Mouse (Mus musculus) midbrain, postnatal 0 days (tissue): ENCODE results near the gene Pakap. TPM values are rescaled to one million over a fixed set of nuclear protein-coding genes. Genes with fewer than 3 reads are reported as not detected.
A peak's percentile ranks its signal among the peaks of the same experiment; 100 is the strongest.

Experiments used
- ATAC-seq: fragments of 200-750 bp; cut with Nextera tagmentation; 2 replicates; pipeline ENCODE4 v1.8.0; 2017; ENCODE audit warnings: moderate number of reproducible peaks, mild to moderate bottlenecking, moderate TSS enrichment, moderate library complexity; ENCODE audit not compliant: low FRiP score
- DNase-seq: peaks from one replicate; pipeline ENCODE4 v3.0.0-alpha.2; 2015; ENCODE audit warnings: low spot score
- H3K27ac ChIP-seq: fragments of 300-500 bp; sonication (generic); 2 replicates; pipeline ENCODE4 v1.5.1; 2014; ENCODE audit warnings: low read depth, mild to moderate bottlenecking, low read length, mixed read lengths
- H3K27me3 ChIP-seq: fragments of 300-500 bp; sonication (generic); 2 replicates; pipeline ENCODE4 v1.6.1; 2014; ENCODE audit warnings: low read length, control low read depth, mixed read lengths; ENCODE audit not compliant: insufficient read depth
- H3K36me3 ChIP-seq: fragments of 300-500 bp; sonication (generic); 2 replicates; pipeline ENCODE4 v1.6.1; 2014; ENCODE audit warnings: low read length, control low read depth, mixed read lengths; ENCODE audit not compliant: insufficient read depth
- H3K4me1 ChIP-seq: fragments of 300-500 bp; sonication (generic); 2 replicates; pipeline ENCODE4 v1.6.1; 2014; ENCODE audit warnings: mild to moderate bottlenecking, control low read depth, antibody characterized with exemption, low read length, mixed read lengths; ENCODE audit not compliant: insufficient read depth
- H3K4me2 ChIP-seq: fragments of 300-500 bp; sonication (generic); 2 replicates; pipeline ENCODE4 v1.6.1; 2014; ENCODE audit warnings: low read depth, mild to moderate bottlenecking, low read length, mixed read lengths; ENCODE audit not compliant: poor library complexity, severe bottlenecking
- H3K4me3 ChIP-seq: fragments of 300-500 bp; sonication (generic); 2 replicates; pipeline ENCODE4 v1.5.1; 2014; ENCODE audit warnings: low read depth, mild to moderate bottlenecking, low read length, moderate library complexity
- H3K9ac ChIP-seq: fragments of 300-500 bp; sonication (generic); replicated peaks from 2 replicates; pipeline ENCODE4 v1.6.1; 2014; ENCODE audit warnings: mild to moderate bottlenecking, low read length, moderate library complexity, mixed read lengths; ENCODE audit not compliant: poor library complexity, severe bottlenecking
- H3K9me3 ChIP-seq: fragments of 300-500 bp; sonication (generic); 2 replicates; pipeline ENCODE4 v1.6.1; 2016; ENCODE audit warnings: low read length, control low read depth
- CTCF ChIP-seq: IDR thresholded peaks from 2 replicates; pipeline ENCODE4 v1.5.1; 2016; ENCODE audit warnings: antibody characterized with exemption, mild to moderate bottlenecking
- WGBS: fragments of 180-500 bp; shearing (Covaris S2); extraction: QIAGEN DNeasy Blood & Tissue Kit; methylation state at CpG from one replicate; pipeline ENCODE4 v1.1.7; 2014; 5-methylcytosine and 5-hydroxymethylcytosine counted together
- polyA plus RNA-seq: library from polyadenylated mRNA; unstranded; fragments of >200 nt; fragmentation: Nextera tagmentation; extraction: Ambion mirVana; gene quantifications from 2 replicates; pipeline ENCODE4 v1.2.1, GENCODE M21; 2015
- total RNA-seq: library from RNA; depleted of rRNA; stranded (reverse); fragments of >200 nt; gene quantifications from 2 replicates; pipeline ENCODE4 v1.2.3, GENCODE M21; 2014

Gene Pakap
- total and polyA plus RNA-seq, 2 experiments from 2014 or later = 8.4 to 13.5 TPM

DNA sequence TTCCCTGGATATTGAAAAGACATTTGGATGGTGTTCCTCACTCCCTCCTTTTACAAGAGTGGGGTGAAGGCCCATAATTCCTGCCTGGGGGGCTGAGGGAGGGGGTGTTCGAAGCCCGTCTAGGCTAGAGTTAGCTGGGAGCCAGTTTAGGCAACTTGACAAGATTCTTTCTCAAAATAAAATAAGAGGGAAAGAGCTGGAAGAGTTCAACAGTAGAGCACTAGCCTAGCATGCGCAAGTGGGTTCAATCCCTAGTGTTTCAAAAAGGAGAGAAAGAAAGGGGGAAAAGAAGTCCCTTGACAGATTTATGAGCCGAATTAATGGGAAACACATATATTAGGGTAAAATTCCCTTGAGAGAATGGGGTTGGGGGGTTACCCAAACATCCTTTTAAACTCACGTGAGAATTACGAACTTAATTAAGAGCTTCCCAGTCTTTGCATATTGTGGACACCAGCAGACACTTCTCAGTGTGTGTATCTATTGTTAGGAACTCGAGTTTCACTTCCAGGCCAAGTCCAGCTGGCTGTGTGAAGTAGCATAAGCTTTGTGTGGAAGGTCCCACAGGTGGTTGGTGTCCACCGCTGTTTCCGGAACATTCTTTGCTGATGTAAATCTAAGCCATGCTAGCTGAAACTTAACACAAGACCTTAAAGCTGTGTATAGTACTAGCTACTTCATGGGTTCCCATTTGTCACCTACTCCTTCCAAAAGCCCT, 294.4 kb downstream of the Pakap start:
- no peak overlapping the region for H3K27ac ChIP-seq
- no peak for DNase-seq
- no peaks in the 10 kb centered on the region for H3K36me3 ChIP-seq
- no peak overlapping the region for H3K9ac ChIP-seq
- TF ChIP-seq CTCF = no peak
- no peak for ATAC-seq
- H3K4me1 ChIP-seq = 0 out of 2 replicates have a peak, but pooled peaks cover 3% of the 10 kb centered on the region
- no peak overlapping the region for H3K4me2 ChIP-seq
- H3K27me3 ChIP-seq = no peaks in the 10 kb centered on the region
- H3K9me3 ChIP-seq = no peaks in the 10 kb centered on the region
- WGBS = 83% methylated on average over 9 of the region's 9 CpGs
- H3K4me3 ChIP-seq = no peak overlapping the region

DNA sequence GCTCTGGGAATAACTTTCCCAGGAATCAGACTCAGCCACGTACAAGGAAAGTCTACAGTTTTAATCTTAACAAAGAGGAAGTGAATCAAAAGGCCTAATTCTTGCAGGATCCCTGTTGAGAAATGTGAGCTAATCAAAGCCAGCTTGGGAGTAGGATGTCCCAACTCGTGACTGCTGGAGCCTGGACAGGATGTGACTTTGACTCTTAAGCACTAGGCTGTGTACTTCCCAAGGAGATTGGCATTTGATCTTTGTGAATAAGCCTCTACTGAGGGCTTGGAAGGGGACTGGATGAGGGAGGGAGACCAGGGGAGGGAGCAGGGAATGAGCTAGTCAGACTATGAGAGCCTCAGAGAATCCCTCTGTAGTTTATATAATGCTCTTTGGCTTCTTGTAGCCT, 298.1 kb downstream of the Pakap start:
- ATAC-seq = no peak

DNA sequence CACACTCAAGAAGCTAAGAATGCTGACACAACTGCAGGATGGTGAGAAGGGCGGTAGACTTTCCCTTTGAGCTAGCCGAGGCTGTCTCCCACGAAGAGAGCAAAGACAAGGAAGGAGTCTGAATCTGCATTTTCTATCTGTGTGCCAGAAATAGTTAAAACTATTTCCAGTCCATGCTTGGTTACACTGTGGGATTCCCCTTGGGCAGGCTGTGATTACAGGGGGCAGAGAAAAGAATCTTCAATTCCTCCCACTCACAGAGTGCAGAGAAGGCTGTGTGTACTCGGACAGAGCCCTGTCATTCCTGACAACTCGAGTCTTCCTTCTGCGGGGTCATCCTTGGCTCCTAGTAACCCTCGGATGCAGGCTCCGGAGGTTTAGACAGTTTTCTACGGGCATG, 299.0 kb downstream of the Pakap start:
- Histone ChIP-seq H3K36me3 (no peaks in the 10 kb centered on the region), H3K27me3 (no peaks in the 10 kb centered on the region), H3K27ac (0 out of 2 replicates have a peak overlapping the region, but pooled peaks have one; percentile 12), H3K4me1 (0 out of 2 replicates have a peak, but pooled peaks cover 3% of the 10 kb centered on the region), H3K9ac (0 out of 2 replicates have a peak overlapping the region, but pooled peaks have one; percentile 13), H3K4me2 (no peak overlapping the region), H3K9me3 (no peaks in the 10 kb centered on the region), H3K4me3 (no peak overlapping the region)
- ATAC-seq = no peak
- DNase-seq = no peak
- no peak for TF ChIP-seq CTCF
- WGBS = 66% methylated on average over 9 of the region's 9 CpGs

More for the DNA sequence above, 298.1 kb downstream of the Pakap start:
- no peak for TF ChIP-seq CTCF
- WGBS = 8% methylated on average over 2 of the region's 2 CpGs
- Histone ChIP-seq H3K9me3 (no peaks in the 10 kb centered on the region), H3K9ac (no peak overlapping the region), H3K36me3 (no peaks in the 10 kb centered on the region), H3K4me3 (no peak overlapping the region), H3K4me2 (no peak overlapping the region), H3K27ac (no peak overlapping the region), H3K4me1 (0 out of 2 replicates have a peak, but pooled peaks cover 3% of the 10 kb centered on the region), H3K27me3 (no peaks in the 10 kb centered on the region)
- no peak for DNase-seq

DNA sequence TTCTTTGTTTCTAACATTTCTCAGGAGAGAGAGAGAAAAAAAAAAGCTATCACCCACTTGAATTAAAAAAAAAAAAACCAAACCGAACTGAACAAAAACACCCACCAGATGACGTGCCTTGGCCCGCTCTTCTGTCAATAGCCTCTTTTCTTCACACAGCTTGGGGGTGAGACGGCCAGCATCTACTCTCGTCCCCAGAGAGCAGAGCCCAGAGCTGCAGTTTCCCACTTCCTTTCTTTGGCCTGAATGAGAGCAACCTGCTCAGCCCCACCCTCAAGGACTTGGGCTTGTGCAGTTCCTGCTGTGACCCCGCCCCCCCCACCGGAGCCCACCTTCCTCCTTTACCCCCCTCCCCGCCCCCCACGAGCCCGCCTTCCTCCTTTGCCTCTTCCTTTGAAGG, 299.5 kb downstream of the Pakap start:
- 37% methylated on average over 10 of the region's 10 CpGs for whole genome bisulfite sequencing
- ATAC-seq (no peak), DNase-seq (peak; percentile 51)
- Histone ChIP-seq H3K9ac (no peak overlapping the region), H3K4me3 (no peak overlapping the region), H3K4me2 (no peak overlapping the region), H3K27me3 (no peaks in the 10 kb centered on the region), H3K9me3 (no peaks in the 10 kb centered on the region), H3K36me3 (no peaks in the 10 kb centered on the region), H3K4me1 (0 out of 2 replicates have a peak, but pooled peaks cover 3% of the 10 kb centered on the region), H3K27ac (no peak overlapping the region)
- no peak for TF ChIP-seq CTCF

DNA sequence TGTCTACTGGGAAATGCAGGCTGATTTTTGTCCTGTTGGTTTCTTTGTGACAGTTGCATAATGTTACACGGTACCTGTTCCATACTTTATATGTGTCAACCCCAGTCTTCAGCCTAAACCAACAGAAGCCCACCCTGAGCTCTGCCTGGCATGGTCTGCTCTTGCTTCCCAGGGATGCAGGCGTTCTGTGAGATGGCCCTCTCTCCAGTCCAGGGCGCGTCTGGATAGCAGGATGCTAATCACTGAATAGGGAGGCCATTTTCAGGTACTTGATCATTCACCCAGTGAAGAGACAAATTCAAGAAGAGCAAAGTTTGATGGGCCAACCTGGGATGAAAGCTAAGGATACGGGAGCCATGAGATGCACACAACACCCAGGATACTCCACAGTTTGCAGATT, 311.2 kb downstream of the Pakap start:
- Histone ChIP-seq H3K36me3 (no peaks in the 10 kb centered on the region), H3K9ac (no peak overlapping the region), H3K4me1 (no peaks in the 10 kb centered on the region), H3K27me3 (no peaks in the 10 kb centered on the region), H3K4me2 (no peak overlapping the region), H3K9me3 (no peaks in the 10 kb centered on the region), H3K4me3 (no peak overlapping the region), H3K27ac (no peak overlapping the region)
- WGBS = 93% methylated on average over 5 of the region's 5 CpGs
- TF ChIP-seq CTCF = no peak
- ATAC-seq (no peak), DNase-seq (no peak)

DNA sequence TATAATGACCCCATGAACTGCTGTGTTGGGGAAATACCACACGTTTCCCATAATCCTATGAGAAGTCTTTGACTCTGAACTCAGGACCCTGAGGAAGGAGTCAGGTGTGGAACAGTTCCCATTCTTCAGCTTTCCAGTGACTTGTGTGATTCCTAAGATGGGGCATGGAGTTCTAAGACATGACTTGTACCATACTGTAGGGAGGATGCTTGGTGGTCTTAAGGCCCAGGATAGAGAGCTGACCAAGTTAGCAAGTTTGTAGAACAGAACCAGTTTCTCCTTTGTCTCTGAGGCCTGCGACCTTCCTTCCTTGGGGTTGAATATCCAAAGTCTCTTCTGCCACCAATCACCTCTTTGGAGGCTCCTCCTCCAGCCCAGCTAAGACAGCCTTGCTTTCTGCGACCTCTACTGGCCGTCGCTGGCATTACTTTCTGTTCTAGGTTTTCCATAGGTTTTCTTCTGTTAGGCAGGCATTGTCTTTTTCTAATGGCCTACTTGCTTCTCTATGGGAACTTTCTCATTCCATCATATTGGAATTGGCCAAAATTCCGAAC, 311.9 kb downstream of the Pakap start:
- ATAC-seq (0 out of 2 replicates have a peak, but pooled peaks have one; percentile 31), DNase-seq (peak; percentile 79)
- TF ChIP-seq CTCF = peak; percentile 90
- Histone ChIP-seq H3K4me3 (no peak overlapping the region), H3K27me3 (no peaks in the 10 kb centered on the region), H3K36me3 (no peaks in the 10 kb centered on the region), H3K4me1 (no peaks in the 10 kb centered on the region), H3K27ac (no peak overlapping the region), H3K9ac (no peak overlapping the region), H3K9me3 (no peaks in the 10 kb centered on the region), H3K4me2 (no peak overlapping the region)
- 18% methylated on average over 6 of the region's 6 CpGs for WGBS
